Mouse (Mus musculus) megakaryocyte, embryonic 14.5 days (primary cell): Measurements from ENCODE around the gene Traf3ip2.

Source experiments
- FLI1 ChIP-seq: IDR thresholded peaks from 2 replicates; pipeline ENCODE4 v1.6.1; 2012; ENCODE audit warnings: low read length, inconsistent platforms, mixed read lengths
- GATA1 ChIP-seq: IDR thresholded peaks from 3 replicates; pipeline ENCODE4 v1.6.1; 2012; ENCODE audit warnings: mixed read lengths, low read length, inconsistent platforms, borderline replicate concordance

DNA sequence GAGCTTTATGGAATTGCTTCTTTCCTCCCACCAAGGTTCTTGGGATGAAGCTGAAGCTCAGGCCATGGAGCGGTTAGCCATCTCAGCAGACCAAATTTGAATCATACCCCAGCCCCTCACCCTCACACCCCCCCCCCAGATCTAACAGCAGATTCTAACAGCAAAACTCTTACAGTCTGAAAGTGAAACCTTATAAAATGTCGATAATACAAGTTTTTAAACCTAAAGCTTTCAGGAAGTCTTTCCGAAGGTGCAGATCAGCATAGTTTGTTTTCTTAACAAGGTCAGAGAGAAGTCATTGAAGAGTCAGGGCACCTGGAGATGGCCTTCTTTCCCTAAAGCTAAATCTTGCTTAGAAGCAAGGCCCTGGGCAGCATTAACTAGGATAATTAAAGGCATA lies 53.3 kb downstream of the Traf3ip2 start:
- TF ChIP-seq GATA1: no peak
- TF ChIP-seq FLI1: no peak
